8 mouse cellular contexts compared by ENCODE assay signal in genomic region chr11:80302536-80302935, GRCm38 (mm10). TPM values are rescaled to one million over a fixed set of nuclear protein-coding genes. Genes with fewer than 3 reads are reported as not detected.
A peak's percentile ranks its signal among the peaks of the same experiment; 100 is the strongest.
DNase-seq lines count a peak whose midpoint lies in the region; ATAC-seq and TF ChIP-seq lines count a peak whose summit lies in the region.

No protein-coding gene starts in this region.

- H3K9ac ChIP-seq in forebrain, postnatal 0 days, result peak overlapping the region; percentile 26; the same call in 1 of the 2 replicates
- H3K9ac ChIP-seq in liver, embryonic 15.5 days, result no peak overlapping the region
- peak overlapping the region; percentile 86 for H3K9ac ChIP-seq in neural tube, embryonic 11.5 days (ENCODE audit: low read length)

- H3K4me1 ChIP-seq in forebrain, postnatal 0 days (ENCODE audit: insufficient read depth), result 0 out of 2 replicates have a peak, but pooled peaks cover 3% of the 10 kb centered on the region
- H3K4me1 ChIP-seq in liver, embryonic 15.5 days (replicated peaks), result peaks cover 23% of the 10 kb centered on the region
- peaks cover 8% of the 10 kb centered on the region; the same call in 1 of the 2 replicates for H3K4me1 ChIP-seq in neural tube, embryonic 11.5 days (ENCODE audit: control insufficient read depth, insufficient read depth, low read length)

- no peak for TF ChIP-seq CTCF in forebrain, postnatal 0 days (IDR thresholded peaks at IDR 0.05; ENCODE audit: low read depth)

- H3K4me2 ChIP-seq in forebrain, postnatal 0 days (ENCODE audit: low read depth), result peak overlapping the region; percentile 99
- H3K4me2 ChIP-seq in liver, embryonic 15.5 days, result peak overlapping the region; percentile 71
- H3K4me2 ChIP-seq in neural tube, embryonic 11.5 days (ENCODE audit: low read depth), result peak overlapping the region; percentile 87

- H3K27ac ChIP-seq in forebrain, postnatal 0 days (ENCODE audit: low read depth, low read length), result no peak overlapping the region
- no peak overlapping the region for H3K27ac ChIP-seq in liver, embryonic 15.5 days (replicated peaks)
- no peak overlapping the region for H3K27ac ChIP-seq in neural tube, embryonic 11.5 days (ENCODE audit: low read depth, low read length)

- peak; percentile 89 for DNase-seq in ES-CJ7 (ENCODE audit: low read depth, low spot score)
- peak; percentile 28 for DNase-seq in cerebellum, adult 11-12 months
- DNase-seq in forebrain, postnatal 0 days, result peak; percentile 89
- peak; percentile 52 for DNase-seq in heart, postnatal 25 days (ENCODE audit: low spot score)
- DNase-seq in large intestine, adult 2 months (ENCODE audit: low read depth, low spot score), result peak; percentile 35
- DNase-seq in neural tube, embryonic 11.5 days (ENCODE audit: low spot score), result peak; percentile 83
- DNase-seq in testis, postnatal 14 days (ENCODE audit: low spot score), result peak; percentile 57

- no peaks in the 10 kb centered on the region for H3K36me3 ChIP-seq in forebrain, postnatal 0 days (ENCODE audit: insufficient read depth)
- H3K36me3 ChIP-seq in liver, embryonic 15.5 days (replicated peaks), result no peaks in the 10 kb centered on the region
- H3K36me3 ChIP-seq in neural tube, embryonic 11.5 days (ENCODE audit: control insufficient read depth, insufficient read depth, low read length), result no peaks in the 10 kb centered on the region

- no peaks in the 10 kb centered on the region for H3K9me3 ChIP-seq in forebrain, postnatal 0 days (ENCODE audit: low read length)
- no peaks in the 10 kb centered on the region for H3K9me3 ChIP-seq in liver, embryonic 15.5 days (replicated peaks)
- H3K9me3 ChIP-seq in neural tube, embryonic 11.5 days (ENCODE audit: control insufficient read depth, low read length), result no peaks in the 10 kb centered on the region

- ATAC-seq in forebrain, postnatal 0 days, result peak; percentile 93
- ATAC-seq in liver, embryonic 15.5 days (ENCODE audit: insufficient read depth), result no peak
- ATAC-seq in neural tube, embryonic 11.5 days (ENCODE audit: insufficient read depth, low FRiP score, low TSS enrichment), result peak; percentile 62; the same call in 1 of the 2 replicates

- WGBS in forebrain, postnatal 0 days, result 3% methylated on average over 11 of the region's 11 CpGs
- 4% methylated on average over 11 of the region's 11 CpGs for WGBS in large intestine, adult 2 months
- 4% methylated on average over 11 of the region's 11 CpGs for WGBS in liver, embryonic 15.5 days (ENCODE audit: insufficient replicate concordance)
- WGBS in neural tube, embryonic 11.5 days, result 1% methylated on average over 11 of the region's 11 CpGs

- H3K27me3 ChIP-seq in forebrain, postnatal 0 days (ENCODE audit: insufficient read depth, low read length), result no peaks in the 10 kb centered on the region
- peaks cover 69% of the 10 kb centered on the region for H3K27me3 ChIP-seq in liver, embryonic 15.5 days
- no peaks in the 10 kb centered on the region for H3K27me3 ChIP-seq in neural tube, embryonic 11.5 days (ENCODE audit: control insufficient read depth, insufficient read depth, low read length)

- intact Hi-C loops in heart, postnatal 25 days (cut with DNase I), result no loop called here

- peak overlapping the region; percentile 77 for H3K4me3 ChIP-seq in forebrain, postnatal 0 days (ENCODE audit: low read depth, low read length)
- 0 out of 2 replicates have a peak overlapping the region, but pooled peaks have one; percentile 9 for H3K4me3 ChIP-seq in liver, embryonic 15.5 days (replicated peaks)
- peak overlapping the region; percentile 85 for H3K4me3 ChIP-seq in neural tube, embryonic 11.5 days (ENCODE audit: low read depth, low read length)

RNA-seq across cellular contexts. Expression of gene Rhbdl3, which starts 1.8 kb away (rescaled TPM):
- 3.8 and 6.7 TPM in 2 replicates for total RNA-seq in forebrain, postnatal 0 days (2014; rRNA removed)
- polyA plus RNA-seq in forebrain, postnatal 0 days (2015; fragmentation: Nextera tagmentation; extraction: Ambion mirVana), result 2.5 and 2.8 TPM in 2 replicates
- 1 to 10 TPM; 7.0 to 7.5 TPM for total RNA-seq in heart, postnatal 25 days (2021)
- 1.6 TPM in 2 replicates for polyA plus RNA-seq in large intestine, adult 2 months (2012; rRNA removed)
- 0.16 and 0.22 TPM in 2 replicates for polyA plus RNA-seq in liver, embryonic 15.5 days (2015; fragmentation: Nextera tagmentation; extraction: Ambion mirVana)
- polyA plus RNA-seq in neural tube, embryonic 11.5 days (2014; fragmentation: Nextera tagmentation; extraction: Ambion mirVana), result 33.5 and 42.7 TPM in 2 replicates

Comparison
In these comparisons a context has a peak if more than half of its experiments do, and no peak if none do; other contexts are left out.
1. DNase-seq: peak in every context shown above with its lines; median percentile 89 in ES-CJ7; 89 in forebrain, postnatal 0 days; 83 in neural tube, embryonic 11.5 days; 57 in testis, postnatal 14 days; 52 in heart, postnatal 25 days; 35 in large intestine, adult 2 months; 28 in cerebellum, adult 11-12 months.
2. H3K4me3 ChIP-seq: peak in every context shown above with its lines; median percentile 85 in neural tube, embryonic 11.5 days; 77 in forebrain, postnatal 0 days; 9 in liver, embryonic 15.5 days.